Mouse (Mus musculus): Measurements from ENCODE around the gene Spag8.

Gene Spag8

GRCm38 (mm10) chr4:43652726-43653125, 668 bp downstream of the Spag8 start:
- DNase-seq (ENCODE audit: extremely low spot score) = no peak

DNA sequence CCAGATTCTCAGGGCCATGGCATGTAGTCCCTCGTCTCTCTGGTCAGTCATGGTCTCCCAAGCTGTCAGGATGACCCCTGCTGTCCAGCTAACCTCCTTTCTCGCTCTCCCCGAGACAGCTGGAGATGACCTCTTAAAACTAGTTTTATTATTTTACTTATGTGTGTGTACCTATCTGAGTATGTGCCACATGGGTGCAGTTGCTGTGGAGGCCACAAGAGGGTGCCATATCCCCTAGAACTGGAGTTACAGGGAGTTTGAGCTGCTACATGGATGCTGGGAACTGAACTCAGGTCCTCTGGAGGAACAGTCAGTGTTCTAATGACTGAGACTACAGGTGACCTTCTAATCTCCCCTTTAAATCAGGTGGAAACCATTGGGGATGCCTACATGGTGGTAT, 3.6 kb downstream of the Spag8 start:
- DNase-seq (ENCODE audit: extremely low spot score) = no peak

GRCm38 (mm10) chr4:43640491-43640890, 12.9 kb downstream of the Spag8 start:
- DNase-seq (ENCODE audit: extremely low spot score) = no peak

DNA sequence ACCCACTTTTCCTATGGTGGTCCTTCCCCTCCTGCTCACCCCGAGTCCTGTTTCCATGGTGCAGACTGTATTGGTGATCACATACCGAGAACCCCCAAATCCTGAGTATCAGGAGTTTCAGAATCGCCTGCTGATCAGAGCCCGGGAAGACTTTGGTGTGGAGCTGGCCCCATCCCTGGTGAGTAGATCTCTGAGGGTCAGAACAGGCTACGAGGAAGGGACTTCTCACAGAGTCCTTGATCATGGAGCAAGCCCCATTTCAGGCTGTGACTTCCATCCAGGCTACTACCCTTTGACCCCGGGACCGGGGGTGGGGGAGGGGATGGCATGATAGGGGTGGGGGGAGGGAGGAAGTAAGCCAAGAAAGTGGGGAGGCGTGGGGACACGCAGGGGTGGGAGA, 13.3 kb downstream of the Spag8 start:
- DNase-seq (ENCODE audit: extremely low spot score) = no peak

GRCm38 (mm10) chr4:43636751-43637150, 16.6 kb downstream of the Spag8 start:
- DNase-seq (ENCODE audit: extremely low spot score) = no peak

DNA sequence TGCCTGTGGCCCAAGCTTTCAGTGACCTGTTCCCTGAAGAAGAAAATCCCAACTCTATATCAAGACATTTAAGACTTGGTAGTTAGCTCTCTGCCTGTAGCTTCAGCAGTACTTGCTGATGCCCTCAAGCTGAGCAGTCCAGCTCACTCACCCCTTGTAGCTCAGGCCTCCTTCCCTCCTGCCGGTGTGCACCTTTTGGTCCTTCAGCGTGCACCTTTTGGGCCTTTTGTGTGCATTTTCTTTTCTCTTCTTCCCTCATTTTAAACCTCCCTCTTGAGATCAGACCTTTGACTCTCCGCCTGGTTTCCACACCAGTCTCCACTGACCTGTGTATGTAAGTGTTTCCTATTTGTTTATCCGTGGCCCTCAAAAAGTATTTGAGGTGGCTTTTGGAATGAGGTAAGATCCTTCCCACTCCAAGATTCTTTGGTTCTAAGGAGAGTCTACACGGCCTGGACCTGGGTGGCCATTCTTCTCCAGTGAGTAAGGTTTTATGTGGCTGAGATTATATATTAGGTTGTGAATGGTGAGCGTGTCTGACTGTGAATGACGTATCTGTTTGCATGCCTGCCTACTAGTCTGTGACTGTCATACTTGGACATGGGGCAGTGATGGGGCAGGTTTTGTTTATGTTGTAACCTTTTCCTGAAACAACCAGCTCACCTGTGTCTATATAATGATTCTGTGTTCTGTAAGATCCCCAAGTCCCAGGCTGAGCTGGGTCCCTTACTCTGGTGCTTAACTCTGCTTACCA, 18.6 kb downstream of the Spag8 start:
- DNase-seq (ENCODE audit: extremely low spot score) = no peak

DNA sequence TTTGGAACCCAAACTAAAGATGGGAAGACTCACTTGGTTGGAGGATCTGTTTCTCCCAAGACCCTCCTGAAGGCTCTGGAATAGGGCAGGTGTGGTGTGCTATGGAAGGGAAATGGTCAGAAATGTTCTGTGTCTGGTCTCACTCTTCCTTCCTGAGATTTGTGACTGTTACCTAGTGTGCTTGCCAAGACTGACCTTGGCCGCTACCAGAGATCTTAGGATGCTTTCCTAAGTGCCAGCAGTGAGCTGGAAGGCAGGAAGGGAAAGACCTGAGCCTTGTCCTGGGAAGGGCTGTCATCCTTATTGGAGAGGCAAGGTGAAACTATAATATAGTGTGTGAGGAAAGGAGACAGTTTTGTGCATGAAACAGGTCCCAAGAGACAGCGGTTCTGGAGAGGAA, 19.7 kb downstream of the Spag8 start:
- DNase-seq (ENCODE audit: extremely low spot score) = no peak

- no peak for DNase-seq (ENCODE audit: extremely low spot score)
Observed at GRCm38 (mm10) chr4:43633296-43633695, 20.1 kb downstream of the Spag8 start.

DNA sequence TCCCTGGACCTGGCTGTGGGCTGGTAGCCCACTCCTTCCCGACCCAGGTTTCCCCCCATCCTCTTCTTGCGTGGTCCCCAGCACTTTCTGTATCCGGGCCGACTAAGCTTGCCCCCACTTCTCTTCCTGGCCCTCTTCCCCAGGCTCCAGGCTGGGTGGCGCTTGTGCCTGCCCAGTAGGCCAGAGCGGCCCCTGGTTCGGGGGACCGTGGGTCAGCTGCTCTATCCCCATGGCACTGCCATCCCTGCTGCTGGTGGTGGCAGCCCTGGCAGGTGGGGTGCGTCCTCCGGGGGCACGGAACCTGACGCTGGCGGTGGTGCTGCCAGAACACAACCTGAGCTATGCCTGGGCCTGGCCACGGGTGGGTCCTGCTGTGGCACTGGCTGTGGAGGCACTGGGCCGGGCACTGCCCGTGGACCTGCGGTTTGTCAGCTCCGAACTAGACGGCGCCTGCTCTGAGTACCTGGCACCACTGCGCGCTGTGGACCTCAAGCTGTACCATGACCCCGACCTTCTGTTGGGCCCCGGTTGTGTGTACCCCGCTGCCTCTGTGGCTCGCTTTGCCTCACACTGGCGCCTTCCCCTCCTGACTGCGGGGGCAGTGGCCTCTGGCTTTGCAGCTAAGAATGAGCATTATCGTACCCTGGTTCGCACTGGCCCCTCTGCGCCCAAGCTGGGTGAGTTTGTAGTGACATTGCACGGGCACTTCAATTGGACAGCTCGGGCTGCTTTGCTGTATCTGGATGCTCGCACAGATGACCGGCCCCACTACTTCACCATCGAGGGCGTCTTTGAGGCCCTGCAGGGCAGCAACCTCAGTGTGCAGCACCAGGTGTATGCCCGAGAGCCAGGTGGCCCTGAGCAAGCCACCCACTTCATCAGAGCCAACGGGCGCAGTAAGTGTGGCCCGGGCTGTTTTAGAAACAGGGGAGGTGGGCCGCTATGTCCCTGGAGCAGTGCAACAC, 21.2 kb downstream of the Spag8 start:
- DNase-seq (ENCODE audit: extremely low spot score) = peak; percentile 3

- peak; percentile 67 for DNase-seq (ENCODE audit: extremely low spot score)
Observed at GRCm38 (mm10) chr4:43631046-43631955, 22.1 kb downstream of the Spag8 start, which contains the start of gene Npr2. Gene Npr2, plus strand, starts transcription at chr4:43631935.

GRCm38 (mm10) chr4:43630671-43631045, 22.7 kb downstream of the Spag8 start:
- no peak for DNase-seq (ENCODE audit: extremely low spot score)

- peak; percentile 83 for DNase-seq (ENCODE audit: extremely low spot score)
Observed at GRCm38 (mm10) chr4:43630030-43630581, 23.3 kb downstream of the Spag8 start.

DNA sequence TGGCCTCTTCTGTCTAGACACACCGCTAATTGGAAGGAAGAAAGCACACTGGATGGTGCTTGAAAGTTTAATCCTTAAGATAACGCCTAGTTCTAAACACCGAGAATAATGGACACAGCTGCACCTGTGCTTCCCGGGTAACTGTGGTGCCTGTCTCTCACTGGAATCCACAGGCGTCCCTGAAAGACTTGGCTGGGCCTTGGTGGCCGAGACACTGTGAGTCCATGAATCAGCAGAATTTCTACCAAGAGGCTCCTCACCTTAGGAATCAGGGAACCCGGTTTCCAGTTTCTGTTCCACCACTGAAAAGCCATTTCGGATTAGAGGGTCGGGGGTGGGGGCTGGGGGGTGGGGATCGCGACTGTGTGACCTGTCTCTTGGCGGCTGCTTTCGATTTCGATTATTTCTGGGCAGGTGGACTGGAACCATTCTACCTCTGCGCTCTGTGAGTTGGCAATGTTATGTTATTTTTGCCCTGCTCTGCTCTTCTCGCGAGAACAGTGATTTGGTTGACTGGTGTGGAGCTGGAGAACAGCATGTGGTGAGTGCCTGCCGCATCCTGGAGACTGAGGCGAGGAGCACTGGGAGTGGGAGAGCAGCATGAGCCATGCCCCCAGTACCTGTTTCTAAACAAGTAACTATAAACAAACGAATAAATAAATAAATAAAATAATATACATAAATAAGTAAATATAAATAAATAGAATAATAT, 24.1 kb downstream of the Spag8 start:
- peak; percentile 22 for DNase-seq (ENCODE audit: extremely low spot score)

GRCm38 (mm10) chr4:43620146-43620778, 33.1 kb downstream of the Spag8 start:
- no peak for DNase-seq (ENCODE audit: extremely low spot score)

- DNase-seq (ENCODE audit: extremely low spot score) = no peak
Observed at GRCm38 (mm10) chr4:43613060-43613730, 40.2 kb downstream of the Spag8 start.

GRCm38 (mm10) chr4:43612534-43612933, 40.9 kb downstream of the Spag8 start:
- DNase-seq (ENCODE audit: extremely low spot score) = no peak

- no peak for DNase-seq (ENCODE audit: extremely low spot score)
Observed at GRCm38 (mm10) chr4:43604751-43605685, 48.4 kb downstream of the Spag8 start.

- no peak for DNase-seq (ENCODE audit: extremely low spot score)
Observed at GRCm38 (mm10) chr4:43604099-43604498, 49.3 kb downstream of the Spag8 start.
